Mouse (Mus musculus) liver, postnatal 0 days (tissue): ENCODE results near the gene Ranbp1. TPM values are rescaled to one million over a fixed set of nuclear protein-coding genes. Genes with fewer than 3 reads are reported as not detected.

Experiments
- ATAC-seq: fragments of 200-750 bp; cut with Nextera tagmentation; 2 replicates; pipeline ENCODE4 v1.8.0; 2017; ENCODE audit warnings: mild to moderate bottlenecking, moderate library complexity
- DNase-seq: peaks from one replicate; pipeline ENCODE4 v3.0.0-alpha.2; 2016
- H3K27ac ChIP-seq: fragments of 300-500 bp; sonication (generic); 2 replicates; pipeline ENCODE4 v1.5.1; 2014; ENCODE audit warnings: antibody characterized with exemption, moderate library complexity, mild to moderate bottlenecking, low read depth
- H3K27me3 ChIP-seq: fragments of 300-500 bp; sonication (generic); 2 replicates; pipeline ENCODE4 v1.6.1; 2014; ENCODE audit warnings: low read length, control low read depth, mixed read lengths; ENCODE audit not compliant: insufficient read depth
- H3K36me3 ChIP-seq: fragments of 300-500 bp; sonication (generic); replicated peaks from 2 replicates; pipeline ENCODE4 v1.6.1; 2014; ENCODE audit warnings: mild to moderate bottlenecking, control low read depth, low read length, moderate library complexity, mixed read lengths; ENCODE audit not compliant: insufficient read depth
- H3K4me1 ChIP-seq: fragments of 300-500 bp; sonication (generic); 2 replicates; pipeline ENCODE4 v1.6.1; 2014; ENCODE audit warnings: antibody characterized with exemption, mild to moderate bottlenecking, control low read depth; ENCODE audit not compliant: insufficient read depth
- H3K4me2 ChIP-seq: fragments of 300-500 bp; sonication (generic); 2 replicates; pipeline ENCODE4 v1.6.1; 2014; ENCODE audit warnings: low read depth, mild to moderate bottlenecking, low read length, moderate library complexity, mixed read lengths
- H3K4me3 ChIP-seq: fragments of 300-500 bp; sonication (generic); 2 replicates; pipeline ENCODE4 v1.5.1; 2014; ENCODE audit warnings: low read depth, low read length
- H3K9ac ChIP-seq: fragments of 300-500 bp; sonication (generic); replicated peaks from 2 replicates; pipeline ENCODE4 v1.6.1; 2014; ENCODE audit warnings: mild to moderate bottlenecking, moderate library complexity
- H3K9me3 ChIP-seq: fragments of 300-500 bp; sonication (generic); 2 replicates; pipeline ENCODE4 v1.6.1; 2016; ENCODE audit warnings: mild to moderate bottlenecking, control low read depth, low read length, mixed read lengths
- CTCF ChIP-seq: sonication (generic); IDR thresholded peaks from 2 replicates; pipeline ENCODE4 v1.5.1; 2016; ENCODE audit warnings: antibody characterized with exemption, low read depth
- EP300 ChIP-seq: IDR thresholded peaks from 2 replicates; pipeline ENCODE4 v1.6.1; 2016; ENCODE audit warnings: antibody characterized with exemption, low read depth, mild to moderate bottlenecking
- WGBS: fragments of 180-500 bp; shearing (Covaris S2); extraction: QIAGEN DNeasy Blood & Tissue Kit; methylation state at CpG from one replicate; pipeline ENCODE4 v1.1.7; 2014; ENCODE audit not compliant: insufficient replicate concordance; 5-methylcytosine and 5-hydroxymethylcytosine counted together
- polyA plus RNA-seq: library from polyadenylated mRNA; unstranded; fragments of >200 nt; fragmentation: Nextera tagmentation; extraction: Ambion mirVana; gene quantifications from 2 replicates; pipeline ENCODE4 v1.2.1, GENCODE M21; 2015

Gene Ranbp1
- polyA plus RNA-seq, 1 experiment from 2014 or later = 160 TPM

- TF ChIP-seq CTCF = no peak
- no peak for TF ChIP-seq EP300
- H3K4me3 ChIP-seq = peak overlapping the region; percentile 66
- H3K9ac ChIP-seq = peak overlapping the region; percentile 72
- peak overlapping the region; percentile 74 for H3K4me2 ChIP-seq
- DNase-seq (no peak), ATAC-seq (peak; percentile 46)
- peaks cover 16% of the 10 kb centered on the region for H3K36me3 ChIP-seq
- peak overlapping the region; percentile 69 for H3K27ac ChIP-seq
- H3K27me3 ChIP-seq = no peaks in the 10 kb centered on the region
- whole genome bisulfite sequencing = 9% methylated on average over 19 of the region's 19 CpGs
- peaks cover 6% of the 10 kb centered on the region for H3K4me1 ChIP-seq
- H3K9me3 ChIP-seq = no peaks in the 10 kb centered on the region
Observed at GRCm38 (mm10) chr16:18235389-18236065, 13.0 kb downstream of the Ranbp1 start.

- peak within 1 kb of the TSS; percentile 69 for H3K27ac ChIP-seq
- ATAC-seq (peak; percentile 69), DNase-seq (peak; percentile 68)
- peak within 1 kb of the TSS; percentile 72 for H3K9ac ChIP-seq
- H3K36me3 ChIP-seq = peaks cover 9% of the 10 kb centered on the region
- peak within 1 kb of the TSS; percentile 74 for H3K4me2 ChIP-seq
- 1% methylated on average over 43 of the region's 79 CpGs for WGBS
- H3K27me3 ChIP-seq = no peaks in the 10 kb centered on the region
- no peaks in the 10 kb centered on the region for H3K9me3 ChIP-seq
- TF ChIP-seq CTCF (no peak), EP300 (no peak)
- H3K4me3 ChIP-seq = peak within 1 kb of the TSS; percentile 66
- H3K4me1 ChIP-seq = peaks cover 12% of the 10 kb centered on the region
Observed at GRCm38 (mm10) chr16:18234671-18235388, 13.7 kb downstream of the Ranbp1 start, which contains the start of gene Zdhhc8. TSS of gene Zdhhc8 (minus strand) at chr16:18235136.

- H3K9ac ChIP-seq = peak overlapping the region; percentile 72
- H3K27ac ChIP-seq = 0 out of 2 replicates have a peak overlapping the region, but pooled peaks have one; percentile 69
- peaks cover 17% of the 10 kb centered on the region for H3K4me1 ChIP-seq
- no peak for DNase-seq
- TF ChIP-seq EP300 = no peak
- no peak for TF ChIP-seq CTCF
- peaks cover 6% of the 10 kb centered on the region for H3K36me3 ChIP-seq
- H3K9me3 ChIP-seq = no peaks in the 10 kb centered on the region
- 0 out of 2 replicates have a peak, but pooled peaks have one; percentile 1 for ATAC-seq
- H3K4me2 ChIP-seq = peak overlapping the region; percentile 74
- peak overlapping the region; percentile 66 for H3K4me3 ChIP-seq
- H3K27me3 ChIP-seq = no peaks in the 10 kb centered on the region
- WGBS = 19% methylated on average over 13 of the region's 13 CpGs
Observed at GRCm38 (mm10) chr16:18233919-18234670, 14.4 kb downstream of the Ranbp1 start.

GRCm38 (mm10) chr16:18233451-18233850 lies 15.1 kb downstream of the Ranbp1 start:
- Histone ChIP-seq H3K36me3 (no peaks in the 10 kb centered on the region), H3K9ac (no peak overlapping the region), H3K4me2 (no peak overlapping the region), H3K4me1 (peaks cover 17% of the 10 kb centered on the region), H3K4me3 (no peak overlapping the region), H3K9me3 (no peaks in the 10 kb centered on the region), H3K27ac (no peak overlapping the region), H3K27me3 (no peaks in the 10 kb centered on the region)
- no peak for DNase-seq
- WGBS = 29% methylated on average over 1 of the region's 1 CpGs
- no peak for TF ChIP-seq CTCF
- no peak for TF ChIP-seq EP300
- no peak for ATAC-seq

- H3K4me2 ChIP-seq = no peak overlapping the region
- peaks cover 1% of the 10 kb centered on the region; the same call in 1 of the 2 replicates for H3K36me3 ChIP-seq
- H3K27ac ChIP-seq = no peak overlapping the region
- ATAC-seq (no peak), DNase-seq (no peak)
- TF ChIP-seq CTCF (no peak), EP300 (no peak)
- peaks cover 17% of the 10 kb centered on the region for H3K4me1 ChIP-seq
- H3K27me3 ChIP-seq = no peaks in the 10 kb centered on the region
- H3K9ac ChIP-seq = no peak overlapping the region
- H3K4me3 ChIP-seq = no peak overlapping the region
- 75% methylated on average over 4 of the region's 4 CpGs for WGBS
- H3K9me3 ChIP-seq = no peaks in the 10 kb centered on the region
Observed at GRCm38 (mm10) chr16:18231451-18231850, 17.1 kb downstream of the Ranbp1 start.

GRCm38 (mm10) chr16:18231047-18231446 lies 17.5 kb downstream of the Ranbp1 start:
- WGBS = 61% methylated on average over 3 of the region's 3 CpGs
- TF ChIP-seq CTCF = no peak
- no peak for TF ChIP-seq EP300

More at GRCm38 (mm10) chr16:18231047-18231446, 17.5 kb downstream of the Ranbp1 start:
- ATAC-seq (no peak), DNase-seq (no peak)
- Histone ChIP-seq H3K4me1 (peaks cover 17% of the 10 kb centered on the region), H3K9me3 (no peaks in the 10 kb centered on the region), H3K36me3 (peaks cover 5% of the 10 kb centered on the region; the same call in 1 of the 2 replicates), H3K9ac (no peak overlapping the region), H3K27me3 (no peaks in the 10 kb centered on the region), H3K27ac (no peak overlapping the region; the same call in 1 of the 2 replicates), H3K4me2 (no peak overlapping the region), H3K4me3 (no peak overlapping the region)
